Mouse (Mus musculus) small intestine, adult 2 months (tissue): ENCODE results near the gene Rabggtb. TPM values are rescaled to one million over a fixed set of nuclear protein-coding genes. Genes with fewer than 3 reads are reported as not detected.
"Not testable (repeated sequence)": the region's sequence is repeated elsewhere in the genome, so short reads cannot be mapped to it uniquely, and the experiment has no call there.

Source experiments
- H3K27ac ChIP-seq: fragments of 200-500 bp; 2 replicates; pipeline ENCODE4 v1.5.1; 2012; ENCODE audit warnings: low read depth, low read length, control low read depth, inconsistent platforms; ENCODE audit not compliant: insufficient read depth
- H3K27me3 ChIP-seq: fragments of 200-500 bp; 2 replicates; pipeline ENCODE4 v1.6.1; 2012; ENCODE audit warnings: mild to moderate bottlenecking, moderate library complexity, low read length, inconsistent platforms; ENCODE audit not compliant: control insufficient read depth, insufficient read depth
- H3K36me3 ChIP-seq: fragments of 200-500 bp; 2 replicates; pipeline ENCODE4 v1.6.1; 2012; ENCODE audit warnings: mild to moderate bottlenecking, low read length, control low read depth, inconsistent platforms; ENCODE audit not compliant: control insufficient read depth, insufficient read depth
- H3K4me1 ChIP-seq: fragments of 200-500 bp; 2 replicates; pipeline ENCODE4 v1.6.1; 2012; ENCODE audit warnings: low read length, inconsistent platforms, mixed read lengths; ENCODE audit not compliant: control insufficient read depth, insufficient read depth, insufficient read length
- H3K4me3 ChIP-seq: fragments of 200-500 bp; 2 replicates; pipeline ENCODE4 v1.5.1; 2012; ENCODE audit warnings: low read depth, mild to moderate bottlenecking, control low read depth, inconsistent platforms, low read length, moderate library complexity
- CTCF ChIP-seq: fragments of 200-500 bp; IDR thresholded peaks from 2 replicates; pipeline ENCODE4 v1.5.1; 2012; ENCODE audit warnings: low read depth, mild to moderate bottlenecking, control low read depth, inconsistent platforms, low read length, moderate library complexity, mixed read lengths; ENCODE audit not compliant: insufficient replicate concordance, insufficient read length; ENCODE audit errors: extremely low read depth
- POLR2A ChIP-seq: fragments of 200-500 bp; IDR thresholded peaks from 2 replicates; pipeline ENCODE4 v1.6.1; 2012; ENCODE audit warnings: low read depth, mild to moderate bottlenecking, control low read depth, inconsistent platforms, low read length, moderate library complexity
- WGBS: fragments of 180-500 bp; shearing (Covaris S2); methylation state at CpG from one replicate; pipeline ENCODE4 v1.1.7; 2018; 5-methylcytosine and 5-hydroxymethylcytosine counted together
- polyA plus RNA-seq: library from polyadenylated mRNA; depleted of rRNA; stranded (reverse); fragments of >200 nt; gene quantifications from 2 replicates; pipeline ENCODE4 v1.2.3, GENCODE M21; 2012

Rabggtb gene
- polyA plus RNA-seq, 1 experiment = 15.2 TPM

GRCm38 (mm10) chr3:153888141-153888540 is 24.7 kb downstream of the Rabggtb start:
- Histone ChIP-seq H3K27ac (no peak overlapping the region), H3K27me3 (no peaks in the 10 kb centered on the region), H3K36me3 (no peaks in the 10 kb centered on the region), H3K4me3 (no peak overlapping the region), H3K4me1 (no peaks in the 10 kb centered on the region)
- TF ChIP-seq CTCF = no peak
- no peak for TF ChIP-seq POLR2A
- 74% methylated on average over 6 of the region's 6 CpGs for WGBS

GRCm38 (mm10) chr3:153886296-153886695 is 26.5 kb downstream of the Rabggtb start:
- TF ChIP-seq POLR2A = no peak
- no peak for TF ChIP-seq CTCF
- Histone ChIP-seq H3K27ac (no peak overlapping the region), H3K4me1 (no peaks in the 10 kb centered on the region), H3K27me3 (no peaks in the 10 kb centered on the region), H3K4me3 (no peak overlapping the region), H3K36me3 (no peaks in the 10 kb centered on the region)

- H3K4me3 ChIP-seq = no peak overlapping the region
- no peaks in the 10 kb centered on the region for H3K4me1 ChIP-seq
- TF ChIP-seq CTCF (no peak), POLR2A (no peak)
- WGBS = 83% methylated on average over 5 of the region's 5 CpGs
- no peak overlapping the region for H3K27ac ChIP-seq
- H3K36me3 ChIP-seq = no peaks in the 10 kb centered on the region
- no peaks in the 10 kb centered on the region for H3K27me3 ChIP-seq
These were observed 41.4 kb downstream of the Rabggtb start for GRCm38 (mm10) chr3:153871396-153871795.

- WGBS = 66% methylated on average over 14 of the region's 14 CpGs
- Histone ChIP-seq H3K4me1 (no peaks in the 10 kb centered on the region), H3K4me3 (no peak overlapping the region), H3K27ac (no peak overlapping the region), H3K27me3 (no peaks in the 10 kb centered on the region), H3K36me3 (no peaks in the 10 kb centered on the region)
- TF ChIP-seq CTCF (no peak), POLR2A (no peak)
These were observed 45.4 kb downstream of the Rabggtb start for GRCm38 (mm10) chr3:153867149-153868136.

GRCm38 (mm10) chr3:153864636-153865429 is 48.0 kb downstream of the Rabggtb start:
- TF ChIP-seq CTCF (no peak), POLR2A (no peak)
- Histone ChIP-seq H3K27me3 (no peaks in the 10 kb centered on the region), H3K4me3 (no peak overlapping the region), H3K27ac (no peak overlapping the region), H3K4me1 (no peaks in the 10 kb centered on the region), H3K36me3 (no peaks in the 10 kb centered on the region)
- WGBS = 70% methylated on average over 4 of the region's 4 CpGs

GRCm38 (mm10) chr3:153863816-153864215 is 49.0 kb downstream of the Rabggtb start:
- Histone ChIP-seq H3K4me3 (no peak overlapping the region), H3K36me3 (no peaks in the 10 kb centered on the region), H3K27ac (no peak overlapping the region), H3K27me3 (no peaks in the 10 kb centered on the region), H3K4me1 (no peaks in the 10 kb centered on the region)
- TF ChIP-seq CTCF = no peak
- no peak for TF ChIP-seq POLR2A
- WGBS = 52% methylated on average over 2 of the region's 2 CpGs

- H3K4me3 ChIP-seq, H3K27me3 ChIP-seq, H3K27ac ChIP-seq, H3K36me3 ChIP-seq, H3K4me1 ChIP-seq: not testable (repeated sequence)
- 80% methylated on average over 8 of the region's 8 CpGs for whole genome bisulfite sequencing
These were observed 52.4 kb downstream of the Rabggtb start for GRCm38 (mm10) chr3:153860392-153860791.
